21 mouse cellular contexts compared by ENCODE assay signal in the genomic region with DNA sequence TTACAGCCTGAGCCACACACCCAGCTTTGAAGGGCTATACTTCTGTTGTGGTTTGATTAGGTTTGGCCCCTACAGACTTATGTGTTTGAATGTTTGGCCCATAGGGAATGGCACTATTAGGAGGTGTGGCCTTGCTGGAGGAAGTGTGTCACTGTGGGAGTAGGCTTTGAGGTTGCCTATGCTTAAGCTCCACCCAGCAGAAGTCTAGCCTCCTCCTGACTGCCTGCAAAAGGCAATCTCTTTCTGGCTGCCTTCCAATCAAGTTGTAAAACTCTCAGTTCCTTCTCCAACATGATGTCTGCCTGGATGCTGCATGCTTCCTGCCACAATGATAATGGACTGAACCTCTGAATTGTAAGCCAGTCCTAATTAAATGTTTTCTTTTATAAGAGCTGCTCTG. TPM values are rescaled to one million over a fixed set of nuclear protein-coding genes. Genes with fewer than 3 reads are reported as not detected.
A peak's percentile ranks its signal among the peaks of the same experiment; 100 is the strongest.
DNase-seq lines count a peak whose midpoint lies in the region; ATAC-seq and TF ChIP-seq lines count a peak whose summit lies in the region.
"Had no signal": no experiment of that assay in that cellular context is flagged by ENCODE, and none has a peak within 500 bp of the region (broad histone marks: within the 10 kb centered on the region; RNA-seq: fewer than 3 reads in every experiment).

No protein-coding gene starts in this region.

- H3K36me3 ChIP-seq in embryonic facial prominence, embryonic 14.5 days (ENCODE audit: control insufficient read depth, insufficient read depth, low read length): no peaks in the 10 kb centered on the region
- H3K36me3 ChIP-seq in embryonic facial prominence, embryonic 10.5 days (replicated peaks): no peaks in the 10 kb centered on the region
- H3K36me3 ChIP-seq in lung, embryonic 14.5 days (ENCODE audit: insufficient read depth): no peaks in the 10 kb centered on the region
- no peaks in the 10 kb centered on the region for H3K36me3 ChIP-seq in intestine, postnatal 0 days (ENCODE audit: control insufficient read depth, insufficient read depth)
- no peaks in the 10 kb centered on the region for H3K36me3 ChIP-seq in hindbrain, embryonic 11.5 days (ENCODE audit: control insufficient read depth, insufficient read depth, low read length)
- H3K36me3 ChIP-seq: forebrain, embryonic 12.5 days; heart, embryonic 15.5 days; liver, embryonic 13.5 days; neural tube, embryonic 13.5 days had no signal

- no peak for TF ChIP-seq CTCF in lung, embryonic 14.5 days (IDR thresholded peaks at IDR 0.05; ENCODE audit: low read depth)
- no peak for TF ChIP-seq CTCF in intestine, postnatal 0 days (IDR thresholded peaks at IDR 0.05; ENCODE audit: low read depth)

- H3K9ac ChIP-seq in embryonic facial prominence, embryonic 14.5 days (ENCODE audit: low read depth, low read length): no peak overlapping the region
- no peak overlapping the region for H3K9ac ChIP-seq in lung, embryonic 14.5 days
- H3K9ac ChIP-seq in intestine, postnatal 0 days (ENCODE audit: low read depth, low read length): no peak overlapping the region
- H3K9ac ChIP-seq in hindbrain, embryonic 11.5 days (ENCODE audit: low read depth, low read length): no peak overlapping the region
- H3K9ac ChIP-seq: forebrain, embryonic 12.5 days; heart, embryonic 15.5 days; liver, embryonic 13.5 days; neural tube, embryonic 13.5 days had no signal

- H3K4me3 ChIP-seq in embryonic facial prominence, embryonic 14.5 days (ENCODE audit: low read depth, low read length): no peak overlapping the region
- H3K4me3 ChIP-seq in embryonic facial prominence, embryonic 10.5 days: no peak overlapping the region
- H3K4me3 ChIP-seq in lung, embryonic 14.5 days (ENCODE audit: low read depth, low read length): no peak overlapping the region
- H3K4me3 ChIP-seq in intestine, postnatal 0 days (ENCODE audit: low read depth, low read length): no peak overlapping the region
- H3K4me3 ChIP-seq in hindbrain, embryonic 11.5 days (ENCODE audit: low read depth, low read length): no peak overlapping the region
- H3K4me3 ChIP-seq: forebrain, embryonic 12.5 days; heart, embryonic 15.5 days; liver, embryonic 13.5 days; neural tube, embryonic 13.5 days had no signal

- peak; percentile 52 for DNase-seq in embryonic facial prominence, embryonic 14.5 days (ENCODE audit: low spot score)
- no peak for DNase-seq in embryonic facial prominence, embryonic 10.5 days (ENCODE audit: low spot score)
- peak; percentile 76 for DNase-seq in lung, embryonic 14.5 days
- DNase-seq in lung, postnatal 14 days: no peak
- peak; percentile 17 for DNase-seq in Muller cell, postnatal 12 days (ENCODE audit: inconsistent ontology term)
- no peak for DNase-seq in hindbrain, embryonic 11.5 days (ENCODE audit: low spot score)
- DNase-seq in layer of hippocampus, adult 8-10 months (ENCODE audit: low spot score in 2 of 2): no peak
- DNase-seq: cerebellum, adult 9-11 months; embryo, embryonic 11 days; heart, adult 18-20 months; kidney, postnatal 10 days; liver, embryonic 13.5 days; lung, postnatal 10 days; thymus, postnatal 4 days had no signal

- no peak overlapping the region for H3K27ac ChIP-seq in embryonic facial prominence, embryonic 14.5 days (replicated peaks; ENCODE audit: low read depth, low read length)
- no peak overlapping the region for H3K27ac ChIP-seq in embryonic facial prominence, embryonic 10.5 days (replicated peaks)
- H3K27ac ChIP-seq in lung, embryonic 14.5 days (ENCODE audit: low read depth): no peak overlapping the region
- H3K27ac ChIP-seq in intestine, postnatal 0 days (ENCODE audit: low read depth, low read length): no peak overlapping the region
- no peak overlapping the region for H3K27ac ChIP-seq in hindbrain, embryonic 11.5 days (ENCODE audit: low read depth, low read length)
- H3K27ac ChIP-seq: forebrain, embryonic 12.5 days; heart, embryonic 15.5 days; liver, embryonic 13.5 days; neural tube, embryonic 13.5 days had no signal

- H3K4me2 ChIP-seq in embryonic facial prominence, embryonic 14.5 days (ENCODE audit: low read depth, low read length): no peak overlapping the region
- no peak overlapping the region for H3K4me2 ChIP-seq in lung, embryonic 14.5 days
- H3K4me2 ChIP-seq in intestine, postnatal 0 days (replicated peaks; ENCODE audit: low read depth): no peak overlapping the region
- no peak overlapping the region for H3K4me2 ChIP-seq in hindbrain, embryonic 11.5 days (replicated peaks; ENCODE audit: low read depth, low read length)
- H3K4me2 ChIP-seq: forebrain, embryonic 12.5 days; heart, embryonic 15.5 days; liver, embryonic 13.5 days; neural tube, embryonic 13.5 days had no signal

- no peak for ATAC-seq in embryonic facial prominence, embryonic 14.5 days (ENCODE audit: low read depth)
- peak; percentile 75 for ATAC-seq in lung, embryonic 14.5 days (ENCODE audit: insufficient read depth)
- ATAC-seq in intestine, postnatal 0 days: peak; percentile 85
- ATAC-seq in hindbrain, embryonic 11.5 days (ENCODE audit: low FRiP score): no peak

- H3K4me1 ChIP-seq in embryonic facial prominence, embryonic 14.5 days (ENCODE audit: control insufficient read depth, insufficient read depth, low read length): no peaks in the 10 kb centered on the region
- peaks cover 8% of the 10 kb centered on the region for H3K4me1 ChIP-seq in embryonic facial prominence, embryonic 10.5 days
- no peaks in the 10 kb centered on the region for H3K4me1 ChIP-seq in lung, embryonic 14.5 days (ENCODE audit: insufficient read depth)
- no peaks in the 10 kb centered on the region for H3K4me1 ChIP-seq in intestine, postnatal 0 days (replicated peaks; ENCODE audit: control insufficient read depth, insufficient read depth, low read length)
- H3K4me1 ChIP-seq in hindbrain, embryonic 11.5 days (replicated peaks; ENCODE audit: control insufficient read depth, insufficient read depth, low read length): no peaks in the 10 kb centered on the region; the same call in 1 of the 2 replicates
- H3K4me1 ChIP-seq: forebrain, embryonic 12.5 days; heart, embryonic 15.5 days; liver, embryonic 13.5 days; neural tube, embryonic 13.5 days had no signal

- H3K27me3 ChIP-seq in embryonic facial prominence, embryonic 14.5 days (replicated peaks; ENCODE audit: control insufficient read depth, insufficient read depth, low read length): no peaks in the 10 kb centered on the region
- no peaks in the 10 kb centered on the region for H3K27me3 ChIP-seq in embryonic facial prominence, embryonic 10.5 days (replicated peaks; ENCODE audit: low read depth, poor library complexity, severe bottlenecking)
- no peaks in the 10 kb centered on the region for H3K27me3 ChIP-seq in lung, embryonic 14.5 days (ENCODE audit: insufficient read depth, low read length)
- H3K27me3 ChIP-seq in intestine, postnatal 0 days (replicated peaks; ENCODE audit: control insufficient read depth, insufficient read depth, low read length): no peaks in the 10 kb centered on the region
- no peaks in the 10 kb centered on the region for H3K27me3 ChIP-seq in hindbrain, embryonic 11.5 days (ENCODE audit: control insufficient read depth, insufficient read depth, low read length)
- H3K27me3 ChIP-seq: forebrain, embryonic 12.5 days; heart, embryonic 15.5 days; liver, embryonic 13.5 days; neural tube, embryonic 13.5 days had no signal

- no peaks in the 10 kb centered on the region for H3K9me3 ChIP-seq in embryonic facial prominence, embryonic 14.5 days (ENCODE audit: control insufficient read depth, low read length)
- H3K9me3 ChIP-seq in embryonic facial prominence, embryonic 10.5 days: no peaks in the 10 kb centered on the region
- H3K9me3 ChIP-seq in lung, embryonic 14.5 days (ENCODE audit: low read depth, low read length): no peaks in the 10 kb centered on the region
- H3K9me3 ChIP-seq in intestine, postnatal 0 days (ENCODE audit: control insufficient read depth): no peaks in the 10 kb centered on the region
- no peaks in the 10 kb centered on the region for H3K9me3 ChIP-seq in hindbrain, embryonic 11.5 days (ENCODE audit: control insufficient read depth, low read length)
- H3K9me3 ChIP-seq: forebrain, embryonic 12.5 days; heart, embryonic 15.5 days; liver, embryonic 13.5 days; neural tube, embryonic 13.5 days had no signal

RNA-seq across cellular contexts. Expression of a gene that starts 9.1 kb away (rescaled TPM):
- polyA plus RNA-seq in embryonic facial prominence, embryonic 14.5 days (2014; fragmentation: Nextera tagmentation; extraction: Ambion mirVana): 0.07 TPM in 2 replicates
- polyA plus RNA-seq in embryonic facial prominence, embryonic 10.5 days (2016; fragmentation: Nextera tagmentation; extraction: Ambion mirVana): 0.05 and 0.06 TPM in 2 replicates
- polyA plus RNA-seq in lung, embryonic 14.5 days (2014; fragmentation: Nextera tagmentation; extraction: Ambion mirVana): not detected in 2 replicates
- polyA plus RNA-seq in intestine, postnatal 0 days (2015; fragmentation: Nextera tagmentation; extraction: Ambion mirVana): 0.58 and 0.90 TPM in 2 replicates
- 0.17 and 0.24 TPM in 2 replicates for polyA plus RNA-seq in hindbrain, embryonic 11.5 days (2014; fragmentation: Nextera tagmentation; extraction: Ambion mirVana)
- under 1 TPM; 0.16 to 0.79 (median 0.28) TPM for total RNA-seq in layer of hippocampus, adult 8-10 months (2022)
- total RNA-seq: heart, adult 18-20 months; hematopoietic stem cell, adult 5-6 weeks; monocyte, adult 5-6 weeks had no signal
- polyA plus RNA-seq: neural tube, embryonic 13.5 days had no signal

RNA-seq across cellular contexts. Expression of a gene that starts 9.2 kb away (rescaled TPM):
- not detected in 2 replicates for polyA plus RNA-seq in embryonic facial prominence, embryonic 14.5 days (2014; fragmentation: Nextera tagmentation; extraction: Ambion mirVana)
- polyA plus RNA-seq in embryonic facial prominence, embryonic 10.5 days (2016; fragmentation: Nextera tagmentation; extraction: Ambion mirVana): 0.06 and 0.11 TPM in 2 replicates
- not detected in 2 replicates for polyA plus RNA-seq in lung, embryonic 14.5 days (2014; fragmentation: Nextera tagmentation; extraction: Ambion mirVana)
- polyA plus RNA-seq in intestine, postnatal 0 days (2015; fragmentation: Nextera tagmentation; extraction: Ambion mirVana): 0.04 TPM in 1 of 2 replicates, not detected in the other
- 0.11 TPM in 1 of 2 replicates, not detected in the other for polyA plus RNA-seq in hindbrain, embryonic 11.5 days (2014; fragmentation: Nextera tagmentation; extraction: Ambion mirVana)
- under 1 TPM; 0.21 to 0.58 (median 0.35) TPM for total RNA-seq in layer of hippocampus, adult 8-10 months (2022)
- total RNA-seq: heart, adult 18-20 months; hematopoietic stem cell, adult 5-6 weeks; monocyte, adult 5-6 weeks had no signal
- polyA plus RNA-seq: forebrain, embryonic 12.5 days; heart, embryonic 15.5 days had no signal

RNA-seq across cellular contexts. Expression of a gene that starts 45.6 kb away (rescaled TPM):
- 0.08 TPM in 1 of 2 replicates, not detected in the other for polyA plus RNA-seq in embryonic facial prominence, embryonic 14.5 days (2014; fragmentation: Nextera tagmentation; extraction: Ambion mirVana)
- polyA plus RNA-seq in embryonic facial prominence, embryonic 10.5 days (2016; fragmentation: Nextera tagmentation; extraction: Ambion mirVana): 0.21 TPM in 1 of 2 replicates, not detected in the other
- polyA plus RNA-seq in lung, embryonic 14.5 days (2014; fragmentation: Nextera tagmentation; extraction: Ambion mirVana): not detected in 2 replicates
- polyA plus RNA-seq in intestine, postnatal 0 days (2015; fragmentation: Nextera tagmentation; extraction: Ambion mirVana): 0.05 and 0.09 TPM in 2 replicates
- 0.20 and 0.40 TPM in 2 replicates for polyA plus RNA-seq in hindbrain, embryonic 11.5 days (2014; fragmentation: Nextera tagmentation; extraction: Ambion mirVana)
- not detected for total RNA-seq in layer of hippocampus, adult 8-10 months (2022)
- total RNA-seq: heart, adult 18-20 months; hematopoietic stem cell, adult 5-6 weeks; left cerebral cortex, postnatal 25 days; monocyte, adult 5-6 weeks had no signal
- polyA plus RNA-seq: neural tube, embryonic 13.5 days had no signal

Comparison
In these comparisons a context has a peak if more than half of its experiments do, and no peak if none do; other contexts are left out.
1. DNase-seq: peak in embryonic facial prominence, embryonic 14.5 days (single experiment), lung, embryonic 14.5 days (single experiment) and Muller cell, postnatal 12 days (single experiment); none in embryonic facial prominence, embryonic 10.5 days (single experiment), lung, postnatal 14 days (single experiment), hindbrain, embryonic 11.5 days (single experiment) and layer of hippocampus, adult 8-10 months (0 of 2).
2. ATAC-seq: peak in lung, embryonic 14.5 days (single experiment) and intestine, postnatal 0 days (single experiment); none in embryonic facial prominence, embryonic 14.5 days (single experiment) and hindbrain, embryonic 11.5 days (single experiment).